Mouse (Mus musculus) limb, embryonic 11.5 days (tissue): ENCODE data around the gene Eef1a2. TPM values are rescaled to one million over a fixed set of nuclear protein-coding genes. Genes with fewer than 3 reads are reported as not detected.

Experiments used
- ATAC-seq: fragments of 200-750 bp; cut with Nextera tagmentation; 2 replicates; pipeline ENCODE4 v1.8.0; 2017; ENCODE audit warnings: low read depth; ENCODE audit not compliant: insufficient number of reproducible peaks, low FRiP score, low TSS enrichment
- DNase-seq: peaks from one replicate; pipeline ENCODE4 v3.0.0-alpha.2; 2015; ENCODE audit warnings: low spot score
- H3K27ac ChIP-seq: fragments of 300-500 bp; sonication (generic); replicated peaks from 2 replicates; pipeline ENCODE4 v1.5.1; 2014; ENCODE audit warnings: low read depth, mild to moderate bottlenecking, low read length
- H3K27me3 ChIP-seq: fragments of 300-500 bp; sonication (generic); 2 replicates; pipeline ENCODE4 v1.6.1; 2014; ENCODE audit warnings: mild to moderate bottlenecking, low read length, mixed read lengths; ENCODE audit not compliant: control insufficient read depth, insufficient read depth
- H3K36me3 ChIP-seq: fragments of 300-500 bp; sonication (generic); 2 replicates; pipeline ENCODE4 v1.6.1; 2014; ENCODE audit warnings: mild to moderate bottlenecking, low read length, moderate library complexity, mixed read lengths; ENCODE audit not compliant: control insufficient read depth, insufficient read depth
- H3K4me1 ChIP-seq: fragments of 300-500 bp; sonication (generic); 2 replicates; pipeline ENCODE4 v1.6.1; 2014; ENCODE audit warnings: low read length, mixed read lengths; ENCODE audit not compliant: control insufficient read depth, insufficient read depth
- H3K4me2 ChIP-seq: fragments of 300-500 bp; sonication (generic); 2 replicates; pipeline ENCODE4 v1.6.1; 2014; ENCODE audit warnings: low read depth, mild to moderate bottlenecking, moderate library complexity; ENCODE audit not compliant: severe bottlenecking
- H3K4me3 ChIP-seq: fragments of 300-500 bp; sonication (generic); 2 replicates; pipeline ENCODE4 v1.5.1; 2014; ENCODE audit warnings: low read depth, low read length
- H3K9ac ChIP-seq: fragments of 300-500 bp; sonication (generic); 2 replicates; pipeline ENCODE4 v1.6.1; 2014; ENCODE audit warnings: mild to moderate bottlenecking, low read length
- H3K9me3 ChIP-seq: fragments of 300-500 bp; sonication (generic); 2 replicates; pipeline ENCODE4 v1.6.1; 2016; ENCODE audit warnings: low read length; ENCODE audit not compliant: control insufficient read depth
- WGBS: fragments of 180-500 bp; shearing (Covaris S2); extraction: QIAGEN DNeasy Blood & Tissue Kit; methylation state at CpG from one replicate; pipeline ENCODE4 v1.1.7; 2014; 5-methylcytosine and 5-hydroxymethylcytosine counted together
- polyA plus RNA-seq: library from polyadenylated mRNA; unstranded; fragments of >200 nt; fragmentation: Nextera tagmentation; extraction: Ambion mirVana; gene quantifications from 2 replicates; pipeline ENCODE4 v1.2.1, GENCODE M21; 2014

The Eef1a2 gene
- polyA plus RNA-seq, result 0.13 and 0.14 TPM in 2 replicates

GRCm38 (mm10) chr2:181156248-181157121, at the start of gene Eef1a2:
Gene Eef1a2 (minus strand): TSS chr2:181157014.
- H3K27ac ChIP-seq, result no peak within 1 kb of the TSS
- 0 out of 2 replicates have a peak, but pooled peaks cover 3% of the 10 kb centered on the region for H3K4me1 ChIP-seq
- no peak for ATAC-seq
- peak within 1 kb of the TSS; percentile 24 for H3K4me3 ChIP-seq
- no peak for DNase-seq
- WGBS, result 3% methylated on average over 55 of the region's 55 CpGs
- H3K36me3 ChIP-seq, result no peaks in the 10 kb centered on the region
- no peaks in the 10 kb centered on the region for H3K9me3 ChIP-seq
- peaks cover 40% of the 10 kb centered on the region for H3K27me3 ChIP-seq
- H3K4me2 ChIP-seq, result peak within 1 kb of the TSS; percentile 48
- H3K9ac ChIP-seq, result no peak within 1 kb of the TSS

- WGBS, result 74% methylated on average over 9 of the region's 9 CpGs
- no peak for ATAC-seq
Measured at GRCm38 (mm10) chr2:181206118-181206517, 49.3 kb upstream of the Eef1a2 start.

GRCm38 (mm10) chr2:181205678-181206077, 48.9 kb upstream of the Eef1a2 start:
- Histone ChIP-seq H3K36me3 (no peaks in the 10 kb centered on the region), H3K4me3 (no peak overlapping the region), H3K4me1 (no peaks in the 10 kb centered on the region), H3K4me2 (no peak overlapping the region), H3K9ac (no peak overlapping the region), H3K9me3 (no peaks in the 10 kb centered on the region), H3K27ac (no peak overlapping the region), H3K27me3 (no peaks in the 10 kb centered on the region)
- DNase-seq (no peak), ATAC-seq (no peak)
- WGBS, result 90% methylated on average over 5 of the region's 5 CpGs

More at GRCm38 (mm10) chr2:181206118-181206517, 49.3 kb upstream of the Eef1a2 start:
- Histone ChIP-seq H3K4me3 (no peak overlapping the region), H3K9ac (no peak overlapping the region), H3K4me1 (no peaks in the 10 kb centered on the region), H3K27ac (no peak overlapping the region), H3K4me2 (no peak overlapping the region), H3K36me3 (no peaks in the 10 kb centered on the region), H3K9me3 (no peaks in the 10 kb centered on the region), H3K27me3 (no peaks in the 10 kb centered on the region)
- no peak for DNase-seq

GRCm38 (mm10) chr2:181202886-181203285, 46.1 kb upstream of the Eef1a2 start:
- DNase-seq (no peak), ATAC-seq (no peak)
- Histone ChIP-seq H3K27ac (no peak overlapping the region), H3K27me3 (no peaks in the 10 kb centered on the region), H3K9me3 (no peaks in the 10 kb centered on the region), H3K9ac (no peak overlapping the region), H3K36me3 (no peaks in the 10 kb centered on the region), H3K4me1 (no peaks in the 10 kb centered on the region), H3K4me2 (no peak overlapping the region), H3K4me3 (no peak overlapping the region)
- WGBS, result 84% methylated on average over 6 of the region's 6 CpGs

- Histone ChIP-seq H3K4me2 (no peak within 1 kb of the TSS), H3K4me1 (no peaks in the 10 kb centered on the region), H3K9me3 (no peaks in the 10 kb centered on the region), H3K9ac (no peak within 1 kb of the TSS), H3K4me3 (no peak within 1 kb of the TSS), H3K27me3 (no peaks in the 10 kb centered on the region), H3K36me3 (no peaks in the 10 kb centered on the region), H3K27ac (no peak within 1 kb of the TSS)
- WGBS, result 87% methylated on average over 3 of the region's 3 CpGs
- DNase-seq (no peak), ATAC-seq (no peak)
Measured at GRCm38 (mm10) chr2:181202422-181202821, 45.6 kb upstream of the Eef1a2 start, which contains the start of gene Ptk6. Gene Ptk6 (minus strand): TSS chr2:181202789.

- Histone ChIP-seq H3K9me3 (no peaks in the 10 kb centered on the region), H3K36me3 (no peaks in the 10 kb centered on the region), H3K4me2 (no peak overlapping the region), H3K9ac (no peak overlapping the region), H3K4me1 (no peaks in the 10 kb centered on the region), H3K27ac (no peak overlapping the region), H3K4me3 (no peak overlapping the region), H3K27me3 (no peaks in the 10 kb centered on the region)
- 73% methylated on average over 3 of the region's 3 CpGs for WGBS
- no peak for DNase-seq
- no peak for ATAC-seq
Measured at GRCm38 (mm10) chr2:181201606-181202005, 44.8 kb upstream of the Eef1a2 start.

- no peak overlapping the region for H3K4me3 ChIP-seq
- H3K36me3 ChIP-seq, result no peaks in the 10 kb centered on the region
- no peak overlapping the region for H3K9ac ChIP-seq
- WGBS, result 81% methylated on average over 4 of the region's 4 CpGs
- no peaks in the 10 kb centered on the region for H3K9me3 ChIP-seq
- no peak for ATAC-seq
- H3K27ac ChIP-seq, result no peak overlapping the region
- H3K27me3 ChIP-seq, result no peaks in the 10 kb centered on the region
- H3K4me2 ChIP-seq, result no peak overlapping the region
- H3K4me1 ChIP-seq, result no peaks in the 10 kb centered on the region
- DNase-seq, result no peak
Measured at GRCm38 (mm10) chr2:181196628-181197300, 40.0 kb upstream of the Eef1a2 start.

GRCm38 (mm10) chr2:181193044-181193443, 36.2 kb upstream of the Eef1a2 start:
- WGBS, result 78% methylated on average over 3 of the region's 3 CpGs
- Histone ChIP-seq H3K9ac (no peak overlapping the region), H3K36me3 (no peaks in the 10 kb centered on the region; the same call in 1 of the 2 replicates), H3K4me1 (peaks cover 8% of the 10 kb centered on the region; the same call in 1 of the 2 replicates), H3K27ac (no peak overlapping the region), H3K9me3 (no peaks in the 10 kb centered on the region), H3K27me3 (no peaks in the 10 kb centered on the region), H3K4me2 (no peak overlapping the region), H3K4me3 (no peak overlapping the region)
- ATAC-seq (no peak), DNase-seq (no peak)
